Mouse (Mus musculus) embryonic stem cell, embryonic (primary cell): ENCODE measurements around the gene Ubl7.

Experiments
- CTCF ChIA-PET, 4 experiments: fragments of 300-600 bp in 2 of 4; fragments of 350-600 bp in 2 of 4; sonication (Branson Sonifier 250); formaldehyde crosslinking; loops; one replicate each; lab custom pipeline; 2022; ENCODE audit warnings: inconsistent platforms in 2 of 4; lab: Charles Lee
- POLR2A ChIA-PET, 4 experiments: fragments of 300-600 bp in 2 of 4; fragments of 350-600 bp in 2 of 4; sonication (Branson Sonifier 250); formaldehyde crosslinking; loops; one replicate each; lab custom pipeline; 2022; ENCODE audit warnings: antibody characterized with exemption in 4 of 4, inconsistent platforms in 1 of 4; lab: Charles Lee

Ubl7 gene

GRCm38 (mm10) chr9:57901197-57901596 is 9.6 kb upstream of the Ubl7 start:
- CTCF ChIA-PET = interaction anchor here in 1 of 4 experiments (2.3 kb wide), 1 partner anchor 35 kb away, joined by 6 read pairs; no protein-coding TSS in a partner anchor
- POLR2A ChIA-PET = interaction anchor here in 3 of 4 experiments (1.0 to 3.3 kb wide), 5 partner anchors 10 to 193 kb away, joined by 3 to 17 read pairs (median 10); partner anchors contain the start of genes Ubl7 (in 3 of the 3) and Edc3 (in 1 of the 3)

- ChIA-PET CTCF (interaction anchor here in 1 of 4 experiments (1.1 to 2.3 kb wide), 2 partner anchors 35 to 96 kb away, joined by 3 to 6 read pairs; no protein-coding TSS in a partner anchor), POLR2A (interaction anchor here in 3 of 4 experiments (0.6 to 3.3 kb wide), 8 partner anchors 9 to 96 kb away, joined by 3 to 17 read pairs (median 4); partner anchors contain the start of gene Ubl7 (in 3 of the 3))
Observed at GRCm38 (mm10) chr9:57901601-57902000, 9.2 kb upstream of the Ubl7 start.

- POLR2A ChIA-PET = interaction anchor here in 3 of 4 experiments (0.6 to 3.3 kb wide), 18 partner anchors 9 to 1453 kb away, joined by 3 to 17 read pairs (median 3); partner anchors contain the start of gene Ubl7 (in 3 of the 3)
- CTCF ChIA-PET = interaction anchor here in 3 of 4 experiments (0.7 to 2.3 kb wide), 4 partner anchors 34 to 386 kb away, joined by 3 to 6 read pairs (median 4); no protein-coding TSS in a partner anchor
Observed at GRCm38 (mm10) chr9:57902132-57902531, 8.6 kb upstream of the Ubl7 start.

- POLR2A ChIA-PET = interaction anchor here in 2 of 4 experiments (0.6 to 2.5 kb wide), 11 partner anchors 16 to 953 kb away, joined by 3 to 6 read pairs (median 3); partner anchors contain the start of genes Arid3b (in 1 of the 2), Sema7a (in 1 of the 2) and Snupn (in 1 of the 2)
- CTCF ChIA-PET = interaction anchor here in 3 of 4 experiments (0.6 to 1.5 kb wide), 3 partner anchors 134 to 301 kb away, joined by 3 read pairs; no protein-coding TSS in a partner anchor
Observed at GRCm38 (mm10) chr9:57903589-57904249, 7.1 kb upstream of the Ubl7 start.

- ChIA-PET POLR2A (interaction anchor here in 2 of 4 experiments (0.8 to 2.5 kb wide), 7 partner anchors 15 to 100 kb away, joined by 3 to 6 read pairs (median 3); partner anchors contain the start of gene Sema7a (in 1 of the 2)), CTCF (interaction anchor here in 1 of 4 experiments (0.6 kb wide), 1 partner anchor 300 kb away, joined by 3 read pairs; no protein-coding TSS in a partner anchor)
Observed at GRCm38 (mm10) chr9:57904250-57904644, 6.5 kb upstream of the Ubl7 start.

- POLR2A ChIA-PET = interaction anchor here (0.6 to 1.3 kb wide), 4 partner anchors 10 to 96 kb away, joined by 3 to 4 read pairs (median 3); no protein-coding TSS in a partner anchor
- CTCF ChIA-PET = no interaction called here
Observed at GRCm38 (mm10) chr9:57907206-57907605, 3.6 kb upstream of the Ubl7 start.

- ChIA-PET CTCF (interaction anchor here in 1 of 4 experiments (1.2 kb wide), 1 partner anchor 23 kb away, joined by 5 read pairs; no protein-coding TSS in a partner anchor), POLR2A (interaction anchor here in 2 of 4 experiments (0.7 to 3.5 kb wide), 6 partner anchors 9 to 85 kb away, joined by 3 to 31 read pairs (median 4); partner anchors contain the start of gene Arid3b (in 1 of the 2))
Observed at GRCm38 (mm10) chr9:57912571-57912970, 1.8 kb downstream of the Ubl7 start.

- ChIA-PET CTCF (interaction anchor here in 3 of 4 experiments (0.5 to 2.4 kb wide), 8 partner anchors 11 to 517 kb away, joined by 3 to 16 read pairs (median 5); partner anchors contain the start of gene Ubl7 (in 1 of the 3)), POLR2A (interaction anchor here in 3 of 4 experiments (0.5 to 5.2 kb wide), 18 partner anchors 9 to 354 kb away, joined by 3 to 31 read pairs (median 4); partner anchors contain the start of genes Ubl7 (in 2 of the 3) and Sema7a (in 1 of the 3))
Observed at GRCm38 (mm10) chr9:57921491-57922060, 10.8 kb downstream of the Ubl7 start.

- ChIA-PET POLR2A (interaction anchor here in 2 of 4 experiments (0.5 to 5.2 kb wide), 10 partner anchors 9 to 177 kb away, joined by 3 to 31 read pairs (median 5); partner anchors contain the start of gene Ubl7 (in 2 of the 2)), CTCF (interaction anchor here in 2 of 4 experiments (0.6 to 2.4 kb wide), 3 partner anchors 13 to 105 kb away, joined by 6 to 16 read pairs (median 8); no protein-coding TSS in a partner anchor)
Observed at GRCm38 (mm10) chr9:57922381-57922780, 11.6 kb downstream of the Ubl7 start.

- POLR2A ChIA-PET = interaction anchor here in 2 of 4 experiments (2.1 to 5.2 kb wide), 3 partner anchors 12 to 14 kb away, joined by 6 to 31 read pairs (median 26); partner anchors contain the start of gene Ubl7 (in 2 of the 2)
- CTCF ChIA-PET = interaction anchor here in 1 of 4 experiments (1.1 kb wide), 1 partner anchor 13 kb away, joined by 4 read pairs; no protein-coding TSS in a partner anchor
Observed at GRCm38 (mm10) chr9:57923046-57923445, 12.3 kb downstream of the Ubl7 start.

GRCm38 (mm10) chr9:57931166-57931767 is 20.5 kb downstream of the Ubl7 start:
- ChIA-PET CTCF (interaction anchor here in 2 of 4 experiments (0.6 to 1.8 kb wide), 5 partner anchors 9 to 803 kb away, joined by 3 to 12 read pairs (median 3); no protein-coding TSS in a partner anchor), POLR2A (interaction anchor here in 2 of 4 experiments (0.7 to 10.8 kb wide), 11 partner anchors 9 to 135 kb away, joined by 3 to 104 read pairs (median 3); partner anchors contain the start of genes Ubl7 (in 2 of the 2) and Sema7a (in 1 of the 2))

GRCm38 (mm10) chr9:57932253-57932652 is 21.5 kb downstream of the Ubl7 start:
- ChIA-PET CTCF (interaction anchor here in 3 of 4 experiments (0.7 to 1.8 kb wide), 5 partner anchors 12 to 70 kb away, joined by 3 to 12 read pairs (median 3); no protein-coding TSS in a partner anchor), POLR2A (interaction anchor here in 2 of 4 experiments (0.8 to 10.8 kb wide), 6 partner anchors 8 to 67 kb away, joined by 4 to 104 read pairs (median 6); partner anchors contain the start of genes Ubl7 (in 2 of the 2) and Sema7a (in 1 of the 2))

- POLR2A ChIA-PET = interaction anchor here in 3 of 4 experiments (0.8 to 10.8 kb wide), 5 partner anchors 11 to 66 kb away, joined by 3 to 104 read pairs (median 5); partner anchors contain the start of gene Ubl7 (in 2 of the 3)
- CTCF ChIA-PET = interaction anchor here in 3 of 4 experiments (0.7 to 1.7 kb wide), 5 partner anchors 11 to 71 kb away, joined by 3 to 5 read pairs (median 3); no protein-coding TSS in a partner anchor
Observed at GRCm38 (mm10) chr9:57932831-57933602, 22.2 kb downstream of the Ubl7 start.

- POLR2A ChIA-PET = interaction anchor here (0.6 to 10.8 kb wide), 26 partner anchors 9 to 284 kb away, joined by 3 to 104 read pairs (median 4); partner anchors contain the start of gene Ubl7 (in 3 of the 4)
- CTCF ChIA-PET = interaction anchor here (0.5 to 9.9 kb wide), 98 partner anchors 9 to 938 kb away, joined by 3 to 148 read pairs (median 4); partner anchors contain the start of genes Islr (in 3 of the 4), Islr2 (in 3 of the 4), Arid3b (in 2 of the 4) and Cyp11a1 (in 2 of the 4)
Observed at GRCm38 (mm10) chr9:57935683-57936437, 25.1 kb downstream of the Ubl7 start.

- ChIA-PET CTCF (interaction anchor here (0.6 to 9.9 kb wide), 15 partner anchors 8 to 151 kb away, joined by 3 to 148 read pairs (median 21); partner anchors contain the start of gene Ubl7 (in 1 of the 4)), POLR2A (interaction anchor here in 2 of 4 experiments (1.4 to 10.8 kb wide), 5 partner anchors 10 to 283 kb away, joined by 3 to 104 read pairs (median 6); no protein-coding TSS in a partner anchor)
Observed at GRCm38 (mm10) chr9:57937171-57937570, 26.4 kb downstream of the Ubl7 start.
